Mouse (Mus musculus) liver, embryonic 12.5 days (tissue): ENCODE data around the gene Dnajb1. TPM values are rescaled to one million over a fixed set of nuclear protein-coding genes. Genes with fewer than 3 reads are reported as not detected.
"Not testable (repeated sequence)": the region's sequence is repeated elsewhere in the genome, so short reads cannot be mapped to it uniquely, and the experiment has no call there.

Source experiments
- ATAC-seq: fragments of 200-750 bp; cut with Nextera tagmentation; 2 replicates; pipeline ENCODE4 v1.8.0; 2017; ENCODE audit warnings: moderate number of reproducible peaks, mild to moderate bottlenecking, moderate library complexity
- H3K27ac ChIP-seq: fragments of 300-500 bp; sonication (generic); 2 replicates; pipeline ENCODE4 v1.5.1; 2016; ENCODE audit warnings: mild to moderate bottlenecking
- H3K27me3 ChIP-seq: fragments of 300-500 bp; sonication (generic); replicated peaks from 2 replicates; pipeline ENCODE4 v1.6.1; 2016; ENCODE audit warnings: mild to moderate bottlenecking, moderate library complexity
- H3K36me3 ChIP-seq: fragments of 300-500 bp; sonication (generic); 2 replicates; pipeline ENCODE4 v1.6.1; 2016; ENCODE audit warnings: mild to moderate bottlenecking, moderate library complexity
- H3K4me1 ChIP-seq: fragments of 300-500 bp; sonication (generic); 2 replicates; pipeline ENCODE4 v1.6.1; 2016
- H3K4me2 ChIP-seq: fragments of 300-500 bp; sonication (generic); 2 replicates; pipeline ENCODE4 v1.6.1; 2016; ENCODE audit warnings: mild to moderate bottlenecking, moderate library complexity
- H3K4me3 ChIP-seq: fragments of 300-500 bp; sonication (generic); 2 replicates; pipeline ENCODE4 v1.5.1; 2016; ENCODE audit warnings: mild to moderate bottlenecking, moderate library complexity
- H3K9ac ChIP-seq: fragments of 300-500 bp; sonication (generic); 2 replicates; pipeline ENCODE4 v1.6.1; 2016; ENCODE audit warnings: mild to moderate bottlenecking, moderate library complexity
- H3K9me3 ChIP-seq: fragments of 300-500 bp; sonication (generic); replicated peaks from 2 replicates; pipeline ENCODE4 v1.6.1; 2016; ENCODE audit warnings: mild to moderate bottlenecking, moderate library complexity
- WGBS: fragments of 180-500 bp; shearing (Covaris S2); methylation state at CpG from one replicate; pipeline ENCODE4 v1.1.7; 2016; ENCODE audit not compliant: insufficient replicate concordance; 5-methylcytosine and 5-hydroxymethylcytosine counted together
- polyA plus RNA-seq: library from polyadenylated mRNA; unstranded; fragments of >200 nt; fragmentation: Nextera tagmentation; extraction: Ambion mirVana; gene quantifications from 2 replicates; pipeline ENCODE4 v1.2.1, GENCODE M21; 2016

Dnajb1 gene
- 65.1 and 69.8 TPM in 2 replicates for polyA plus RNA-seq

DNA sequence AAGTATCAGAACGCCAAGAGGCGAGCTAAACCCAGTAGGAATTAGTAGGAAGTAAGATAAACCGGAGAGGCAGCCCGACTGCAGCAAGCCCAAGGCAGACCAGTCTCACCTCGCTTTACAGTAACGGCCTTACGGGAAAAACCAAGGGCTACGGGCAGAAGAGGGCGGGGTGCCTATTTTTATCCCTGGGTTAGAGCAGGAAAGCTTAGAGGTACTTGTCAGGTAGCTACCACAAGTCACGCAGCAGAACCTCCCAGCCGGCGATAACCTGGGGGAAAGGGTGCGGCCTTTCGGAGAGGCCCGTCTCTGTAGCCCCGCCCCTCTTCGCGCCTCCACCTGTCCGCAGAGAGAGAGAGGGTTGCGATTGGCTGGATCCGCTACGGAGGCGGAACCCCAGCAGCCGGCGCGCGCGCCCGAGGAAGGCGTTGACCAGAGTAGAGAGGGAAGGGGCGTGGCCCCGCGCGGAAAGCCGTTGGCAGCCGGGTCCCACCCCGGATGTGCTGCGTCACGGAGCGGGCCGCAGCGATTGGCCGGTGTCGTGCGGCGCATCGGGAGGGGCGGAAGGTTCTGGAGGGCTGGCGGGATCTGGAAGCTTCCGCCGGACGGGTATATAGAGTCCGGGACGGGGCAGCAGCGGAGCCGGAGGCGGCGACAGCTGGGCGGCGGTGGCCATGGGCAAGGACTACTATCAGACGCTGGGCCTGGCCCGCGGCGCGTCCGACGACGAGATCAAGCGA is at the start of gene Dnajb1, which contains the start of gene Tecr:
Gene Dnajb1, plus strand, starts transcription at position 533 of the 737 bp plus-strand sequence.
Gene Tecr, minus strand, starts transcription at position 311 of the 737 bp plus-strand sequence.
- H3K9me3 ChIP-seq = no peaks in the 10 kb centered on the region
- peaks cover 41% of the 10 kb centered on the region for H3K36me3 ChIP-seq
- peaks cover 65% of the 10 kb centered on the region for H3K4me1 ChIP-seq
- peak within 1 kb of the TSS; percentile 98 for H3K9ac ChIP-seq
- H3K4me2 ChIP-seq = peak within 1 kb of the TSS; percentile 91
- ATAC-seq = peak; percentile 93
- WGBS = under 1% methylated on average over 69 of the region's 69 CpGs
- H3K27ac ChIP-seq = peak within 1 kb of the TSS; percentile 100
- no peaks in the 10 kb centered on the region for H3K27me3 ChIP-seq
- H3K4me3 ChIP-seq = peak within 1 kb of the TSS; percentile 92

DNA sequence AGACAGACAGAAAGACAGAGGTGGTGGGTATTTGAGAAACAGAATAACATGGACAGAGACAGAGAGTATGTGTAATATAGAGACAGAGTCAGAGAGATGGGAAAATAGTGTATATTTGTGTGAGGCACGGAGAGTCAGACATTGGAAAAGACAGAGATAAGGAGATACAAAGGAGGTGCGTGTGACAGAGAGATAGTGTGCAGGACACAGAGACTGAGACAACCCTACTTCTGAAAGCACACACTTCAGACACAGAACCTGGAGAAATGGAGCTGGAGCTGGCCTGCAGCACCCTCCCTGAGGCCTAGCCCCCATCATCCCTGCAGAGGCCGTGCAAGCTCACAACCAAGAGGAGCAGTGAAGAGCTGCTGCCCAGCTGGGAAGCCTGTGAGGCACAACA is 45.3 kb upstream of the Dnajb1 start:
- Histone ChIP-seq H3K4me1 (peaks cover 53% of the 10 kb centered on the region), H3K4me3 (no peak overlapping the region), H3K27me3 (no peaks in the 10 kb centered on the region), H3K36me3 (no peaks in the 10 kb centered on the region), H3K9me3 (no peaks in the 10 kb centered on the region), H3K4me2 (peak overlapping the region; percentile 49), H3K27ac (peak overlapping the region; percentile 49; the same call in 1 of the 2 replicates), H3K9ac (peak overlapping the region; percentile 22)
- peak; percentile 59 for ATAC-seq
- 33% methylated on average over 3 of the region's 3 CpGs for WGBS

DNA sequence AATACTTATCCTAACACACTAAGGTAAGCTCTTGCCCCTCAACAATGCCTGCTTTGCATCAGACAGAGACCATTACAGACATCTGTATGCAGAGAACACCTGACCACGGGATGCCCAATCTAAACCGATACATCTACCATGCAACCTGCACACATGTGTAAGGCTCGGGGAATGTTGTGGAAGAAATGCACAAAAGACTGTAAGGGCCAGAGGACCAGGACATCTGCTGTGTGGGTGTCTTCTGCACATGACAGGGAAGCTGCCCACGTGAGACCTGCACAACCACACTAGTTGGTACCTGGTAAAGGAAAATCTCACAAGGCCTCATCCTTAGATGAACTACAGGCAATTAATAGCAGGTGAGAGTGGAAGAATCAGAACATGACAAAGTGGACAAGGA is 44.7 kb upstream of the Dnajb1 start:
- H3K27ac ChIP-seq = 0 out of 2 replicates have a peak overlapping the region, but pooled peaks have one; percentile 49
- H3K9ac ChIP-seq = no peak overlapping the region
- peak overlapping the region; percentile 49 for H3K4me2 ChIP-seq
- no peaks in the 10 kb centered on the region for H3K9me3 ChIP-seq
- no peaks in the 10 kb centered on the region for H3K36me3 ChIP-seq
- H3K4me3 ChIP-seq = no peak overlapping the region
- WGBS = 72% methylated on average over 4 of the region's 4 CpGs
- no peaks in the 10 kb centered on the region for H3K27me3 ChIP-seq
- H3K4me1 ChIP-seq = peaks cover 59% of the 10 kb centered on the region
- ATAC-seq = no peak

DNA sequence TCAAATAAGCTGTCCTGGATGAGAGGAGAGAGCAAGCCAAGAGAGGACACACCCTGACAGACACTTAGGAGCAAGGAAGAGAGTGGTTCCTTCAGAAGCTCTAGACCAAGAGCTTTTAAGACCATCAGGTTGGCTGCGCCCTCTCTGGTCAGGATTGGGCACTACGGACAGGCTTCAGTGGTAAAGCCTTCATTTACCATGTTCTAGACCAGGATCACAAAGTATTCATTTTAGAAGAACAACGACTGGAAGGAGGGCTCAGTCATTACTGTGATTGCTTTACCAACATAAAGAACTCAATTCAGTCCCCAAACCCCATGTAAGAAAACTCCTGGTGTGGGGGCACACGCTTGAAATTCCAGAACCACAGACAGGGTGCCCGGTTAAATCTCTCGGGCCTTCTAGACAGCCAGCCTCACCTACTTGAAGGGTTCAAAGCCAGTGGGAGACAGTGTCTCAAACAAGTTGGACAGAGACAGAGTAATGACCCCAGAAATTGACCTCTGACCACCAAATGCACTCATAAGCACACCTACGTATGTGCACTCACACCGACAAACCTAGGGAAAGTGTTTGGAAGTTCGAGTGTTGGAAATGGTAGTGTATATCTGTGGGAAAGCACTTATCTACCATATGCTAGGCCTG is 42.1 kb upstream of the Dnajb1 start:
- no peak overlapping the region for H3K9ac ChIP-seq
- peak overlapping the region; percentile 80; the same call in 1 of the 2 replicates for H3K4me3 ChIP-seq
- no peaks in the 10 kb centered on the region for H3K27me3 ChIP-seq
- no peaks in the 10 kb centered on the region for H3K9me3 ChIP-seq
- peaks cover 72% of the 10 kb centered on the region for H3K4me1 ChIP-seq
- peaks cover 19% of the 10 kb centered on the region for H3K36me3 ChIP-seq
- 70% methylated on average over 9 of the region's 9 CpGs for WGBS
- ATAC-seq = peak; percentile 47
- H3K4me2 ChIP-seq = peak overlapping the region; percentile 89
- peak overlapping the region; percentile 39 for H3K27ac ChIP-seq

DNA sequence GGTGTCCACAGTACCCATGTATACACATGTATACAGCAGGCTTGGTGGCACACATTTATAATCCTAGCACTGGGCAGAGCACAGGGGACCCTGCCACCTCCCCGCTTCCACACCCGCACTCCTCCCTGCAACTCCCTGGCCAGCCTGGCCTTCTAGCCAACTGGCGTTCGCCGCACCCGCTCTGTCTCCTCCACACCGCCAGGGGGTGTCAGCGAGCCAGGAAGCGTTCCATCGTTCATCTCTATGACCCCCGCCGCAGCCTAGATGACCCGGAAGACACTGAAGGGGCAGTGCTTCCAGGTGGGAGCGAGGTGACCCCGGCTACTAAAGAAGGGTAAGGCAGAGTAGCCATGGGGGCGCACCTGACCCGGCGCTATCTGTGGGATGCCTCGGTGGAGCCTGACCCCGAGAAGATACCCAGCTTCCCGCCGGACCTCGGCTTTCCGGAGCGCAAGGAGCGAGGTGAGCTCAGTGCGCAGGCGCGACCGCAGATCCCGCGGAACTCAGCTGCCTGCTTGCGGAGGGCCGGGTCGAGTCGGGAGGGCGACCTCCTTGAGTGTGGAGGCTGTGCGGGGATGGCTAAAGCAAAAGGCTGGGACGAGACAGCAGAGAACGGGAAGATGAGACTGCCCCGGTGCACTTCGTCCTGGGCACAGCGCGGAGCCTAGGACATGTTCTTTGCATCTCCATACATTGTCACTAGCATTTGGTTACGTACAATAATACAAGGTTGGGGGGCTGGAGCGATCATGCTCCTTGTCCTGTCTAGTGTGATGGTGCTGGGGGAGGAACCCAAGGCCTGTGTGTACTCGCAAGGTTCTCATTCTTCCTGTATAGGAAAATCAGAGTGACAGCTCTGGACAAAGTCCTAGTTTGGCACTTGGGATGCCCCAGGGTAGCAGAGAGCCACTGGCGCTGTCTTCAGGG is 41.3 kb upstream of the Dnajb1 start, which contains the start of gene Ndufb7:
Gene Ndufb7, plus strand, starts transcription at position 203 of the 927 bp plus-strand sequence.
- H3K27ac ChIP-seq = peak within 1 kb of the TSS; percentile 76
- no peaks in the 10 kb centered on the region for H3K27me3 ChIP-seq
- peak within 1 kb of the TSS; percentile 89 for H3K4me2 ChIP-seq
- H3K4me3 ChIP-seq = peak within 1 kb of the TSS; percentile 80
- H3K4me1 ChIP-seq = peaks cover 70% of the 10 kb centered on the region
- H3K9me3 ChIP-seq = no peaks in the 10 kb centered on the region
- ATAC-seq = peak; percentile 82
- peaks cover 27% of the 10 kb centered on the region for H3K36me3 ChIP-seq
- H3K9ac ChIP-seq = peak within 1 kb of the TSS; percentile 80
- under 1% methylated on average over 48 of the region's 48 CpGs for WGBS

GRCm38 (mm10) chr8:83567668-83568067 is 40.3 kb upstream of the Dnajb1 start:
- Histone ChIP-seq H3K9ac (peak overlapping the region; percentile 80), H3K4me3 (peak overlapping the region; percentile 80), H3K9me3 (no peaks in the 10 kb centered on the region), H3K27me3 (no peaks in the 10 kb centered on the region), H3K4me1 (peaks cover 65% of the 10 kb centered on the region), H3K27ac (peak overlapping the region; percentile 76; the same call in 1 of the 2 replicates), H3K4me2 (peak overlapping the region; percentile 89), H3K36me3 (peaks cover 37% of the 10 kb centered on the region)
- WGBS = 41% methylated on average over 3 of the region's 3 CpGs
- no peak for ATAC-seq

DNA sequence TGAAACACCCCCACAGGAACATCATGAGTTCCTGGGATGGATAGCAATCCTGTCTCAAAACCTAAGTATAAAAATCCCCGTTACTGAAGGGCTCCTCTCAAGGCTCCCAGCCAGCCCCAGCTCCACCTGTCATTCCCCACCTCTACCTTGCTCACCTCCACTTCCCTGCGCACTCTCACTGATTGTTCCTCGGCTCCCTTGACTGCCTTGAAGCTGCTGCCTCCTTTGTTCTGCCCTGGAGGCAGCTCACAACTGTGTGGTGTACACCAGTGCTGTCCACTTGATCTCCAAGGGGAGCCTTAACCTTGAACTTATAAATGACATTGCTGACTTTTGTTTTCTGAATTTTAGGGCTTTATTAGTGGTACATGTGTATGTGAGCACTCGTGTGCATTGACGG is 39.9 kb upstream of the Dnajb1 start:
- ATAC-seq = no peak
- Histone ChIP-seq H3K4me1 (peaks cover 65% of the 10 kb centered on the region), H3K4me2 (peak overlapping the region; percentile 89), H3K27ac (no peak overlapping the region), H3K9ac (peak overlapping the region; percentile 80), H3K36me3 (peaks cover 41% of the 10 kb centered on the region), H3K9me3 (no peaks in the 10 kb centered on the region), H3K27me3 (no peaks in the 10 kb centered on the region), H3K4me3 (peak overlapping the region; percentile 80)
- WGBS = 70% methylated on average over 5 of the region's 5 CpGs

GRCm38 (mm10) chr8:83568755-83569154 is 39.2 kb upstream of the Dnajb1 start:
- H3K4me2 ChIP-seq = 0 out of 2 replicates have a peak overlapping the region, but pooled peaks have one; percentile 89
- no peaks in the 10 kb centered on the region for H3K9me3 ChIP-seq
- H3K36me3 ChIP-seq = peaks cover 48% of the 10 kb centered on the region
- ATAC-seq = no peak
- peaks cover 65% of the 10 kb centered on the region for H3K4me1 ChIP-seq
- H3K27me3 ChIP-seq = no peaks in the 10 kb centered on the region
- H3K27ac ChIP-seq = no peak overlapping the region
- no peak overlapping the region for H3K9ac ChIP-seq
- no peak overlapping the region for H3K4me3 ChIP-seq
- WGBS = 66% methylated on average over 5 of the region's 5 CpGs

- Histone ChIP-seq H3K27ac (no peak overlapping the region), H3K27me3 (no peaks in the 10 kb centered on the region), H3K4me2 (no peak overlapping the region), H3K9me3 (no peaks in the 10 kb centered on the region), H3K9ac (no peak overlapping the region), H3K36me3 (peaks cover 51% of the 10 kb centered on the region), H3K4me3 (no peak overlapping the region), H3K4me1 (peaks cover 65% of the 10 kb centered on the region)
- no peak for ATAC-seq
- WGBS = 65% methylated on average over 4 of the region's 4 CpGs
These were observed 38.8 kb upstream of the Dnajb1 start for GRCm38 (mm10) chr8:83569165-83569564.

- H3K36me3 ChIP-seq = peaks cover 61% of the 10 kb centered on the region
- H3K27me3 ChIP-seq = no peaks in the 10 kb centered on the region
- ATAC-seq = no peak
- H3K4me2 ChIP-seq = no peak overlapping the region
- H3K4me3 ChIP-seq = no peak overlapping the region
- H3K9ac ChIP-seq = no peak overlapping the region
- peaks cover 66% of the 10 kb centered on the region for H3K4me1 ChIP-seq
- H3K9me3 ChIP-seq = no peaks in the 10 kb centered on the region
- H3K27ac ChIP-seq = 0 out of 2 replicates have a peak overlapping the region, but pooled peaks have one; percentile 22
- 83% methylated on average over 15 of the region's 15 CpGs for WGBS
These were observed 37.6 kb upstream of the Dnajb1 start for GRCm38 (mm10) chr8:83570272-83571000.

GRCm38 (mm10) chr8:83571001-83571340 is 37.0 kb upstream of the Dnajb1 start:
- H3K4me3 ChIP-seq, H3K27ac ChIP-seq, H3K9me3 ChIP-seq, ATAC-seq, H3K9ac ChIP-seq, H3K4me2 ChIP-seq, H3K27me3 ChIP-seq: not testable (repeated sequence)
- H3K36me3 ChIP-seq = peaks cover 65% of the 10 kb centered on the region
- peaks cover 66% of the 10 kb centered on the region for H3K4me1 ChIP-seq
- 73% methylated on average over 6 of the region's 7 CpGs for WGBS
